7 mouse cellular contexts compared by ENCODE assay signal in genomic region chr13:42987931-42988579, GRCm38 (mm10).
DNase-seq lines count a peak whose midpoint lies in the region; ATAC-seq lines count a peak whose summit lies in the region.

No protein-coding gene starts in this region.

- ATAC-seq in kidney, embryonic 15.5 days (replicated peaks; ENCODE audit: low FRiP score), result no peak
- ATAC-seq in megakaryocyte, adult 5-6 weeks (ENCODE audit: poor library complexity, severe bottlenecking), result no peak

- H3K4me1 ChIP-seq in kidney, embryonic 15.5 days, result peaks cover 10% of the 10 kb centered on the region; the same call in 1 of the 2 replicates

- peak; percentile 63 for DNase-seq in layer of hippocampus, adult 9-11 months
- no peak for DNase-seq in layer of hippocampus, adult 9-10 months (ENCODE audit: low spot score)
- peak; percentile 58 for DNase-seq in adipocyte (ENCODE audit: low spot score)
- peak; percentile 97 for DNase-seq in brain, adult 2 months (ENCODE audit: low read depth, low spot score)
- no peak for DNase-seq in spleen, adult 18-20 months

- no peak overlapping the region for H3K4me3 ChIP-seq in kidney, embryonic 15.5 days (replicated peaks)

- no peak overlapping the region for H3K4me2 ChIP-seq in kidney, embryonic 15.5 days

- WGBS in kidney, embryonic 15.5 days, result 62% methylated on average over 5 of the region's 5 CpGs

- H3K27me3 ChIP-seq in kidney, embryonic 15.5 days, result no peaks in the 10 kb centered on the region

- no peak overlapping the region for H3K9ac ChIP-seq in kidney, embryonic 15.5 days

- peak overlapping the region; percentile 58 for H3K27ac ChIP-seq in kidney, embryonic 15.5 days

- H3K36me3 ChIP-seq in kidney, embryonic 15.5 days, result no peaks in the 10 kb centered on the region

- H3K9me3 ChIP-seq in kidney, embryonic 15.5 days (replicated peaks), result no peaks in the 10 kb centered on the region

Comparison
In these comparisons a context has a peak if more than half of its experiments do, and no peak if none do; other contexts are left out.
1. DNase-seq: peak in layer of hippocampus, adult 9-11 months (single experiment), adipocyte (single experiment) and brain, adult 2 months (single experiment); none in layer of hippocampus, adult 9-10 months (single experiment) and spleen, adult 18-20 months (0 of 2).